Mouse (Mus musculus): ENCODE data around the gene Phgdh. TPM values are rescaled to one million over a fixed set of nuclear protein-coding genes. Genes with fewer than 3 reads are reported as not detected.

The Phgdh gene
- total RNA-seq, 1 experiment from 2014 or later: 475 TPM

GRCm38 (mm10) chr3:98315181-98315580 lies 24.6 kb downstream of the Phgdh start:
- no peak for ATAC-seq (replicated peaks in 1 of 2; ENCODE audit: insufficient read depth in 1 of 2, low FRiP score in 2 of 2, low TSS enrichment in 1 of 2, low read depth in 1 of 2, poor library complexity in 2 of 2, severe bottlenecking in 2 of 2)

- ATAC-seq (replicated peaks in 1 of 2; ENCODE audit: insufficient read depth in 1 of 2, low FRiP score in 2 of 2, low TSS enrichment in 1 of 2, low read depth in 1 of 2, poor library complexity in 2 of 2, severe bottlenecking in 2 of 2): no peak
Observed at GRCm38 (mm10) chr3:98313294-98314155, 26.3 kb downstream of the Phgdh start.

- ATAC-seq (replicated peaks in 1 of 2; ENCODE audit: insufficient read depth in 1 of 2, low FRiP score in 2 of 2, low TSS enrichment in 1 of 2, low read depth in 1 of 2, poor library complexity in 2 of 2, severe bottlenecking in 2 of 2): peak; percentile 65 to 68; a peak in 2 of 4 replicates
Observed at GRCm38 (mm10) chr3:98312867-98313266, 26.9 kb downstream of the Phgdh start.

DNA sequence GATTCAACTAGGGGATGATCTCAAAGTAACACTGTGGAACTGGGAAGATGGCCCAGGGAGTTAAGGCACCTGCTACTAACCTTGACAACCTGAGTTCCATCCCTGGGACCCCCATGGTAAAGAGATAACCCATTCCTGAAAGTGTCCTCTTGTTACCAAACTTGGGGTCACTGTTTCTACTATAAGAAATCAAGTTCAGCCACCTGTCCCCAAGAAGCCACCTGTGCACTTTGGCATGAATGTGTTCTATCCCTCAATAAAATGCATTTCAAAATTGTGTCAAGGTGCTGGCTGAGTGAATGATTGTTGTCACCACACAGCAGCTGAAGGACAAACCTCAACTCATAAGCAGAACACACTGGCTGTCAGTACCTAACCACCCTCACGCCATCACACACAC lies 29.3 kb downstream of the Phgdh start:
- no peak for ATAC-seq (replicated peaks in 1 of 2; ENCODE audit: insufficient read depth in 1 of 2, low FRiP score in 2 of 2, low TSS enrichment in 1 of 2, low read depth in 1 of 2, poor library complexity in 2 of 2, severe bottlenecking in 2 of 2)

DNA sequence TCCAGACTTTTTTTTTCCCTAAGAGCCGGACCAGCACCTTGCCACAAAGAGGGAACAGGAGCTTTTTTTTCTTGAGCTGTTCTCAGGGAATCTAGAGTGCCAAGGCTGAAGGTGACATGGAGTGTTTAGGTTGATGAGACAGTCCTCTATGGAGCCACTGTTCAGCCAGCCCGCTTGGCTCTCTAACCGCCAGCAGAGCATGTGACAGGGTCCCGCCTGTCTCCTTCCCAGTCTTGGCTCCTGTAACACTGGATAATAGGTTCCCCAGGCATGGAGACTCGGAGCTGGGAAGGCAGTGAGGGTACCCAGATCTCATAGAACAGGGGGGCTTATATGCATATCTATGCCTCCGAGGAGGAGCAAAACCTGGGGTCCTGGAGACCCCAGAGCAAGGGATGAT lies 31.2 kb downstream of the Phgdh start:
- ATAC-seq (replicated peaks in 1 of 2; ENCODE audit: insufficient read depth in 1 of 2, low FRiP score in 2 of 2, low TSS enrichment in 1 of 2, low read depth in 1 of 2, poor library complexity in 2 of 2, severe bottlenecking in 2 of 2): no peak

DNA sequence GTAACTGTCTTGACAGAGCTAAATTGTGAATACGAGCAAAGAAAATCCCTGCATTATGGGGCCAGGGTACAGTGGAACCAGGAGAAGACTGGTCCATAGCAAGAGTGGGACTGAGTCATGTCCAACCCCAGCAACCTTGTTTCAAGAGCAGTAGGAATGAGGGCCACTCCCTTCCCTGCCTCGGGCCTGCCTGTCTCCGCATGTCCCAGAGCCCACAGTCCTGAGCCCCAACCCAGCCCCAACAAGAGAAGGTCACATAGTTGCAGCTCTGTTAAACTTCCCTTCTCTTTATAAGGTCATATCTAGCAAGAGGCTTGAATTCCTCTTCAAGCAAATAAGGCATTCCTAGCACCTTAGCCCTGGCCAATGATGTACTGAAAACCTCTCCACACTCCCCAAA lies 38.0 kb downstream of the Phgdh start:
- ATAC-seq (replicated peaks in 1 of 2; ENCODE audit: insufficient read depth in 1 of 2, low FRiP score in 2 of 2, low TSS enrichment in 1 of 2, low read depth in 1 of 2, poor library complexity in 2 of 2, severe bottlenecking in 2 of 2): no peak

GRCm38 (mm10) chr3:98300266-98300665 lies 39.5 kb downstream of the Phgdh start:
- ATAC-seq (replicated peaks in 1 of 2; ENCODE audit: insufficient read depth in 1 of 2, low FRiP score in 2 of 2, low TSS enrichment in 1 of 2, low read depth in 1 of 2, poor library complexity in 2 of 2, severe bottlenecking in 2 of 2): no peak

- ATAC-seq (replicated peaks in 1 of 2; ENCODE audit: insufficient read depth in 1 of 2, low FRiP score in 2 of 2, low TSS enrichment in 1 of 2, low read depth in 1 of 2, poor library complexity in 2 of 2, severe bottlenecking in 2 of 2): peak in 1 of 2 experiments; percentile 42; a peak in 1 of 4 replicates
Observed at GRCm38 (mm10) chr3:98299391-98300100, 40.2 kb downstream of the Phgdh start.

GRCm38 (mm10) chr3:98295965-98296364 lies 43.8 kb downstream of the Phgdh start:
- no peak for ATAC-seq (replicated peaks in 1 of 2; ENCODE audit: insufficient read depth in 1 of 2, low FRiP score in 2 of 2, low TSS enrichment in 1 of 2, low read depth in 1 of 2, poor library complexity in 2 of 2, severe bottlenecking in 2 of 2)

- ATAC-seq (replicated peaks in 1 of 2; ENCODE audit: insufficient read depth in 1 of 2, low FRiP score in 2 of 2, low TSS enrichment in 1 of 2, low read depth in 1 of 2, poor library complexity in 2 of 2, severe bottlenecking in 2 of 2): no peak
Observed at GRCm38 (mm10) chr3:98291044-98291443, 48.7 kb downstream of the Phgdh start.

GRCm38 (mm10) chr3:98283205-98283604 lies 56.6 kb downstream of the Phgdh start:
- no peak for ATAC-seq (replicated peaks in 1 of 2; ENCODE audit: insufficient read depth in 1 of 2, low FRiP score in 2 of 2, low TSS enrichment in 1 of 2, low read depth in 1 of 2, poor library complexity in 2 of 2, severe bottlenecking in 2 of 2)

DNA sequence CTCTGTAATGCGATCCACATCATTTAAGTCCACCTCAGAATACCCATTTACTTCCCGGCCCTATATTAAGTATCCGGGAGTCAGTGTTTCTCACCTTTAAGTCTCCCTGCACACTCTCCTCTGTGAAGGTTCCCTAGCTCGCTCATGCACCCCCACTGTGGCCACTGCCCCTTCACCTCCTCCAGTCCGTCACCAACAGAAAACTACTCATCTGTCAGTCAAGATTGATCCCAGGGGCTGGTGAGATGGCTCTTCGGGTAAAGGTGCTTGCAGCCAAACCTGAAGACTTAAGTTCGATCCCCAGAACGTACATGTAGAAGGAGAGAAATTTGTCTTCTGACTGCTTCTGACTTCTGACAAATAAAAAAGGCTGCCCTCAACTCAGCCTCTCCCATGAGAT lies 57.4 kb downstream of the Phgdh start:
- ATAC-seq (replicated peaks in 1 of 2; ENCODE audit: insufficient read depth in 1 of 2, low FRiP score in 2 of 2, low TSS enrichment in 1 of 2, low read depth in 1 of 2, poor library complexity in 2 of 2, severe bottlenecking in 2 of 2): no peak

GRCm38 (mm10) chr3:98280933-98281678 lies 58.7 kb downstream of the Phgdh start:
- peak; percentile 96 to 97 for ATAC-seq (replicated peaks in 1 of 2; ENCODE audit: insufficient read depth in 1 of 2, low FRiP score in 2 of 2, low TSS enrichment in 1 of 2, low read depth in 1 of 2, poor library complexity in 2 of 2, severe bottlenecking in 2 of 2)

DNA sequence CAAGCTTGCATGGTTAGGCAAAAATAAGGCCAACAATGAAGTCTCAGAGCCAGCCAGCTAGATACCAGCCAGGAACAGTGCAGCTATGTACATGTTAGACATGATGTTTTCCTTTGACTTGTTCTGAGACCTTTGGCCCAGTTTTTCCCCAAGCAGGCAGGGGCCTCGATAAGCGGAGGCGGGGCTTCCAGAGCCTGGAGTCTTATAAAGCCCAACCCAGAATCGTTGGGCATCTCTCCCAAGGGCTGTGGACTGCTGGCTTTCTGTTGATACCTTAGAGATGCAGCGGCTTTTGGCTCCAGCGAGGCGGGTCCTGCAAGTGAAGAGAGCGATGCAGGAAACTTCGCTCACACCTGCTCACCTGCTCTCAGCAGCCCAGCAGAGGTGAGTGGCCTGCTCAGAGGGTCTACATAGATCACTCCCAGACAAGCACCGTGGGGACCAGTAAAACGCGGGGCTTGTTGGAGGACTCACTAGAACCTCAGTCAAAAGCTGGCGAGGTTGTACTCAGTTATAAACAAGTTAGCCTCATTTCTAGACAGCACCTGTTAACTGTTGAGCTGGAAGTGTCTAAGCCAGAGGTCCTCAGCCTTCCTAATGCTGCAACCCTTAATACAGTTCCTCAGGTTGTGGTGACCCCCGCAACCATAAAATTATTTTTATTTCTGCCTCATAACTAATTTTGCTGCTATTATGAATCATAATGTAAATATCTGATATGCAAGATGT lies 59.4 kb downstream of the Phgdh start, which contains the start of gene Hmgcs2:
Gene Hmgcs2 (plus strand): TSS at position 232 of the 729 bp plus-strand sequence.
- no peak for ATAC-seq (replicated peaks in 1 of 2; ENCODE audit: insufficient read depth in 1 of 2, low FRiP score in 2 of 2, low TSS enrichment in 1 of 2, low read depth in 1 of 2, poor library complexity in 2 of 2, severe bottlenecking in 2 of 2)

GRCm38 (mm10) chr3:98279682-98280081 lies 60.1 kb downstream of the Phgdh start:
- ATAC-seq (replicated peaks in 1 of 2; ENCODE audit: insufficient read depth in 1 of 2, low FRiP score in 2 of 2, low TSS enrichment in 1 of 2, low read depth in 1 of 2, poor library complexity in 2 of 2, severe bottlenecking in 2 of 2): no peak

- ATAC-seq (replicated peaks in 1 of 2; ENCODE audit: insufficient read depth in 1 of 2, low FRiP score in 2 of 2, low TSS enrichment in 1 of 2, low read depth in 1 of 2, poor library complexity in 2 of 2, severe bottlenecking in 2 of 2): no peak
Observed at GRCm38 (mm10) chr3:98273623-98274398, 66.0 kb downstream of the Phgdh start.
